ENCODE assay signal across 14 mouse cellular contexts in the genomic region with DNA sequence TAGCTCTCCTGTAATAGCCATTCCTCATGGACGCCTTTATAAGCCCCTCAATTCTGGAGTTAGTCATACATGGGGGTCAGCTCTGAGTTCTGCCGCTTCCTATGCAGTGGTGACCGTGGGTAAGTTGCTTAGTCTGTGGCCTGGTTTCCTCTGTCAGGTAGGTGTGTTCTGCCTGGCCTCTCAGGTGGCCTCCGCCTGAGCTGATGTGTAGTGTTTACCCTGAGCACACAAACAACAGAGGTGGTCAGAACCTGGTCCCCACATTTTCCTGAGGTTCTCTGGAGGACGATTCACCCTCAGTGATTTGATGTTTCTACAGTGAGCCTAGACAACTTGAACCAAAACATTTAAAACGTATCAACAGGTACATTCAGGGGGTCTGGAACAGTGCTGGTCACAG. TPM values are rescaled to one million over a fixed set of nuclear protein-coding genes. Genes with fewer than 3 reads are reported as not detected.
DNase-seq lines count a peak whose midpoint lies in the region; ATAC-seq and TF ChIP-seq lines count a peak whose summit lies in the region.
"Had no signal": no experiment of that assay in that cellular context is flagged by ENCODE, and none has a peak within 500 bp of the region (broad histone marks: within the 10 kb centered on the region; RNA-seq: fewer than 3 reads in every experiment).

No protein-coding gene starts in this region.

- peak overlapping the region; percentile 53; the same call in 1 of the 2 replicates for H3K9ac ChIP-seq in heart, embryonic 14.5 days (ENCODE audit: low read length)
- no peak overlapping the region for H3K9ac ChIP-seq in heart, adult 2 months (ENCODE audit: low read depth, low read length)
- H3K9ac ChIP-seq in lung, embryonic 16.5 days (ENCODE audit: low read length) = no peak overlapping the region
- peak overlapping the region; percentile 35; the same call in 1 of the 2 replicates for H3K9ac ChIP-seq in liver, embryonic 11.5 days (ENCODE audit: low read depth, low read length)
- H3K9ac ChIP-seq: hindbrain, embryonic 13.5 days; midbrain, embryonic 13.5 days had no signal

- H3K9me3 ChIP-seq in heart, embryonic 14.5 days (ENCODE audit: control insufficient read depth, low read length) = no peaks in the 10 kb centered on the region
- H3K9me3 ChIP-seq in lung, embryonic 16.5 days (ENCODE audit: control insufficient read depth, low read length) = no peaks in the 10 kb centered on the region
- H3K9me3 ChIP-seq in liver, embryonic 11.5 days (ENCODE audit: control insufficient read depth, low read length) = no peaks in the 10 kb centered on the region
- H3K9me3 ChIP-seq: hindbrain, embryonic 13.5 days; midbrain, embryonic 13.5 days had no signal

- no peak for TF ChIP-seq POLR2A in heart, adult 2 months (IDR thresholded peaks at IDR 0.05; ENCODE audit: insufficient read depth, low read depth, low read length)

- H3K4me1 ChIP-seq in heart, embryonic 14.5 days (ENCODE audit: control insufficient read depth in 2 of 2, insufficient read depth in 2 of 2, low read length in 2 of 2) = peaks cover 61 to 66% of the 10 kb centered on the region in 2 experiments
- no peaks in the 10 kb centered on the region for H3K4me1 ChIP-seq in heart, adult 2 months (ENCODE audit: control insufficient read depth, insufficient read depth, low read length)
- peaks cover 67% of the 10 kb centered on the region for H3K4me1 ChIP-seq in lung, embryonic 16.5 days (replicated peaks; ENCODE audit: control insufficient read depth, insufficient read depth, low read length)
- peaks cover 58% of the 10 kb centered on the region for H3K4me1 ChIP-seq in liver, embryonic 11.5 days (replicated peaks; ENCODE audit: control insufficient read depth, insufficient read depth, low read length)

- no peaks in the 10 kb centered on the region for H3K36me3 ChIP-seq in heart, embryonic 14.5 days (ENCODE audit: control insufficient read depth, insufficient read depth, low read length)
- no peaks in the 10 kb centered on the region for H3K36me3 ChIP-seq in heart, adult 2 months (ENCODE audit: control insufficient read depth, insufficient read depth, low read length)
- no peaks in the 10 kb centered on the region for H3K36me3 ChIP-seq in lung, embryonic 16.5 days (ENCODE audit: control insufficient read depth, insufficient read depth, low read length)
- no peaks in the 10 kb centered on the region for H3K36me3 ChIP-seq in liver, embryonic 11.5 days (ENCODE audit: control insufficient read depth, insufficient read depth, low read length)
- H3K36me3 ChIP-seq: hindbrain, embryonic 13.5 days; midbrain, embryonic 13.5 days had no signal

- H3K27me3 ChIP-seq in heart, embryonic 14.5 days (ENCODE audit: control insufficient read depth, insufficient read depth, low read length) = no peaks in the 10 kb centered on the region
- H3K27me3 ChIP-seq in heart, adult 2 months (ENCODE audit: control insufficient read depth, insufficient read depth, low read length) = no peaks in the 10 kb centered on the region
- no peaks in the 10 kb centered on the region for H3K27me3 ChIP-seq in lung, embryonic 16.5 days (ENCODE audit: control insufficient read depth, insufficient read depth, low read depth, low read length)
- H3K27me3 ChIP-seq in liver, embryonic 11.5 days (replicated peaks; ENCODE audit: control insufficient read depth, insufficient read depth, low read length) = no peaks in the 10 kb centered on the region

- WGBS in heart, embryonic 14.5 days = 52% methylated on average over 6 of the region's 6 CpGs
- WGBS in heart, adult 2 months = 87% methylated on average over 6 of the region's 6 CpGs
- 48% methylated on average over 6 of the region's 6 CpGs for WGBS in lung, embryonic 16.5 days
- whole genome bisulfite sequencing in liver, embryonic 11.5 days = 50% methylated on average over 6 of the region's 6 CpGs

- H3K27ac ChIP-seq in heart, embryonic 14.5 days (replicated peaks in 1 of 2; ENCODE audit: control insufficient read depth in 1 of 2, insufficient read depth in 1 of 2, low read depth in 2 of 2, low read length in 2 of 2) = peak overlapping the region; percentile 52 to 84
- H3K27ac ChIP-seq in heart, adult 2 months = no peak overlapping the region
- H3K27ac ChIP-seq in lung, embryonic 16.5 days (ENCODE audit: low read length) = peak overlapping the region; percentile 95
- H3K27ac ChIP-seq in liver, embryonic 11.5 days (ENCODE audit: low read depth, low read length) = peak overlapping the region; percentile 76
- H3K27ac ChIP-seq: hindbrain, embryonic 13.5 days; midbrain, embryonic 13.5 days had no signal

- no peak overlapping the region for H3K4me3 ChIP-seq in heart, embryonic 14.5 days (ENCODE audit: control insufficient read depth in 1 of 2, insufficient read depth in 1 of 2, low read depth in 1 of 2, low read length in 2 of 2)
- no peak overlapping the region for H3K4me3 ChIP-seq in heart, adult 2 months
- H3K4me3 ChIP-seq in lung, embryonic 16.5 days (ENCODE audit: low read length) = no peak overlapping the region
- peak overlapping the region; percentile 30; the same call in 1 of the 2 replicates for H3K4me3 ChIP-seq in liver, embryonic 11.5 days (ENCODE audit: low read depth, low read length)
- H3K4me3 ChIP-seq: hindbrain, embryonic 13.5 days; midbrain, embryonic 13.5 days had no signal

- TF ChIP-seq EP300 in heart, adult 2 months (IDR thresholded peaks at IDR 0.05; ENCODE audit: insufficient read depth, low read depth, low read length) = no peak

- DNase-seq in heart, adult 2 months = no peak
- DNase-seq in lung, postnatal 14 days = no peak
- no peak for DNase-seq in liver, embryonic 11.5 days (ENCODE audit: low spot score)
- DNase-seq in yolk sac, embryonic 10.5 days (ENCODE audit: low spot score) = peak; percentile 65
- DNase-seq in frontal cortex, postnatal 14 days (ENCODE audit: low spot score in 2 of 2) = no peak
- DNase-seq in embryo, embryonic 10 days (ENCODE audit: low spot score) = no peak
- DNase-seq: adrenal gland, adult 8-10 months; thymus, adult 18-20 months had no signal

- H3K79me2 ChIP-seq in heart, adult 2 months (replicated peaks; ENCODE audit: control insufficient read depth, insufficient read depth, low read length) = no peaks in the 10 kb centered on the region

- no peak for ATAC-seq in heart, embryonic 14.5 days (ENCODE audit: insufficient number of reproducible peaks, insufficient read depth, low FRiP score, low read depth)
- no peak for ATAC-seq in lung, embryonic 16.5 days (ENCODE audit: low read depth)
- no peak for ATAC-seq in liver, embryonic 11.5 days (replicated peaks; ENCODE audit: low FRiP score)
- ATAC-seq: midbrain, embryonic 13.5 days had no signal

- intact Hi-C loops in heart, adult 2 months (cut with DNase I) = no loop called here

- TF ChIP-seq CTCF in heart, adult 2 months (IDR thresholded peaks at IDR 0.05) = no peak

- H3K4me2 ChIP-seq in heart, embryonic 14.5 days (ENCODE audit: low read length) = peak overlapping the region; percentile 45
- peak overlapping the region; percentile 15; the same call in 1 of the 2 replicates for H3K4me2 ChIP-seq in lung, embryonic 16.5 days (ENCODE audit: low read depth, low read length)
- peak overlapping the region; percentile 65 for H3K4me2 ChIP-seq in liver, embryonic 11.5 days
- H3K4me2 ChIP-seq: hindbrain, embryonic 13.5 days; midbrain, embryonic 13.5 days had no signal

RNA-seq across cellular contexts. Expression of gene Llgl2, which starts 8.2 kb away (rescaled TPM):
- 14.5 and 15.5 TPM in 2 replicates for polyA plus RNA-seq in heart, embryonic 14.5 days (2014; fragmentation: Nextera tagmentation; extraction: Ambion mirVana)
- 10 to 100 TPM; 18.4 to 20.3 TPM for total RNA-seq in heart, adult 2 months (2021)
- polyA plus RNA-seq in heart, adult 2 months (2012; rRNA removed) = 19.4 and 20.2 TPM in 2 replicates
- 45.0 and 58.7 TPM in 2 replicates for polyA plus RNA-seq in lung, embryonic 16.5 days (2015; fragmentation: Nextera tagmentation; extraction: Ambion mirVana)
- 15.6 and 18.7 TPM in 2 replicates for polyA plus RNA-seq in liver, embryonic 11.5 days (2014; fragmentation: Nextera tagmentation; extraction: Ambion mirVana)

RNA-seq across cellular contexts. Expression of gene Tsen54, which starts 17.5 kb away (rescaled TPM):
- 18.9 and 24.2 TPM in 2 replicates for polyA plus RNA-seq in heart, embryonic 14.5 days (2014; fragmentation: Nextera tagmentation; extraction: Ambion mirVana)
- 1 to 10 TPM; 7.2 to 9.3 TPM for total RNA-seq in heart, adult 2 months (2021)
- 15.9 and 16.3 TPM in 2 replicates for polyA plus RNA-seq in heart, adult 2 months (2012; rRNA removed)
- polyA plus RNA-seq in lung, embryonic 16.5 days (2015; fragmentation: Nextera tagmentation; extraction: Ambion mirVana) = 36.9 and 38.1 TPM in 2 replicates
- 36.1 and 36.4 TPM in 2 replicates for polyA plus RNA-seq in liver, embryonic 11.5 days (2014; fragmentation: Nextera tagmentation; extraction: Ambion mirVana)

RNA-seq across cellular contexts. Expression of gene Caskin2, which starts 18.6 kb away (rescaled TPM):
- 21.0 and 21.1 TPM in 2 replicates for polyA plus RNA-seq in heart, embryonic 14.5 days (2014; fragmentation: Nextera tagmentation; extraction: Ambion mirVana)
- 10 to 100 TPM; 40.5 to 43.8 TPM for total RNA-seq in heart, adult 2 months (2021)
- polyA plus RNA-seq in heart, adult 2 months (2012; rRNA removed) = 38.5 TPM in 2 replicates
- 21.6 and 22.0 TPM in 2 replicates for polyA plus RNA-seq in lung, embryonic 16.5 days (2015; fragmentation: Nextera tagmentation; extraction: Ambion mirVana)
- polyA plus RNA-seq in liver, embryonic 11.5 days (2014; fragmentation: Nextera tagmentation; extraction: Ambion mirVana) = 13.5 and 14.0 TPM in 2 replicates

RNA-seq across cellular contexts. Expression of gene Myo15b, which starts 26.1 kb away (rescaled TPM):
- 0.09 and 0.22 TPM in 2 replicates for polyA plus RNA-seq in heart, embryonic 14.5 days (2014; fragmentation: Nextera tagmentation; extraction: Ambion mirVana)
- total RNA-seq in heart, adult 2 months (2021) = under 1 TPM in 1 of 2 experiments, not detected in 1; 0.05 TPM
- polyA plus RNA-seq in heart, adult 2 months (2012; rRNA removed) = 0.20 and 0.29 TPM in 2 replicates
- polyA plus RNA-seq in lung, embryonic 16.5 days (2015; fragmentation: Nextera tagmentation; extraction: Ambion mirVana) = 0.83 and 2.0 TPM in 2 replicates
- polyA plus RNA-seq in liver, embryonic 11.5 days (2014; fragmentation: Nextera tagmentation; extraction: Ambion mirVana) = 0.56 and 0.89 TPM in 2 replicates
- total RNA-seq: gastrocnemius, adult 8-10 months; neutrophil, adult 5-6 weeks had no signal
- polyA plus RNA-seq: hindbrain, embryonic 13.5 days had no signal

Comparison
In these comparisons a context has a peak if more than half of its experiments do, and no peak if none do; other contexts are left out.
1. H3K9ac ChIP-seq: peak in heart, embryonic 14.5 days (single experiment) and liver, embryonic 11.5 days (single experiment); none in heart, adult 2 months (single experiment) and lung, embryonic 16.5 days (single experiment).
2. H3K4me2 ChIP-seq: peak in every context shown above with its lines; median percentile 65 in liver, embryonic 11.5 days; 45 in heart, embryonic 14.5 days; 15 in lung, embryonic 16.5 days.